Mouse (Mus musculus): ENCODE results near the gene U2af2.

Gene U2af2

GRCm38 (mm10) chr7:5092381-5092780, 30.4 kb downstream of the U2af2 start:
- in situ Hi-C loops (cut with MboI, MseI) = loop anchor here in 1 of 2 experiments (25.0 kb wide), 3 partner anchors 955 to 1295 kb away; partner anchors contain the start of genes Leng8, Smim17, Zfp28 and Zfp444

- in situ Hi-C loops (cut with MboI, MseI) = loop anchor here in 1 of 2 experiments (25.0 kb wide), 3 partner anchors 956 to 1294 kb away; partner anchors contain the start of genes Leng8, Smim17, Zfp28 and Zfp444
Measured at GRCm38 (mm10) chr7:5092831-5093510, 31.0 kb downstream of the U2af2 start.

- in situ Hi-C loops (cut with MboI, MseI) = loop anchor here in 1 of 2 experiments (25.0 kb wide), 3 partner anchors 961 to 1289 kb away; partner anchors contain the start of genes Leng8, Smim17, Zfp28 and Zfp444
Measured at GRCm38 (mm10) chr7:5098769-5099168, 36.8 kb downstream of the U2af2 start.

- in situ Hi-C loops (cut with MboI, MseI) = loop anchor here in 1 of 2 experiments (25.0 kb wide), 3 partner anchors 962 to 1288 kb away; partner anchors contain the start of genes Leng8, Smim17, Zfp28 and Zfp444
Measured at GRCm38 (mm10) chr7:5099796-5100195, 37.9 kb downstream of the U2af2 start.

- in situ Hi-C loops (cut with MboI, MseI) = no loop called here
Measured at GRCm38 (mm10) chr7:5101066-5101663, 39.2 kb downstream of the U2af2 start.

GRCm38 (mm10) chr7:5102564-5102963, 40.6 kb downstream of the U2af2 start:
- in situ Hi-C loops (cut with MboI, MseI) = no loop called here

GRCm38 (mm10) chr7:5108272-5108671, 46.3 kb downstream of the U2af2 start:
- in situ Hi-C loops (cut with MboI, MseI) = no loop called here

GRCm38 (mm10) chr7:5109301-5109700, 47.4 kb downstream of the U2af2 start:
- in situ Hi-C loops (cut with MboI, MseI) = no loop called here

GRCm38 (mm10) chr7:5112701-5113100, 50.8 kb downstream of the U2af2 start:
- in situ Hi-C loops (cut with MboI, MseI) = loop anchor here in 1 of 2 experiments (10.0 kb wide), 1 partner anchor 878 kb away; the partner anchor contains the start of gene Lilra5

- in situ Hi-C loops (cut with MboI, MseI) = loop anchor here in 1 of 2 experiments (10.0 kb wide), 1 partner anchor 882 kb away; the partner anchor contains the start of gene Lilra5
Measured at GRCm38 (mm10) chr7:5116850-5117249, 54.9 kb downstream of the U2af2 start, which contains the start of gene Rfpl4. Gene Rfpl4, minus strand, starts transcription at chr7:5116950.

GRCm38 (mm10) chr7:5125078-5125477, 63.1 kb downstream of the U2af2 start:
- in situ Hi-C loops (cut with MboI, MseI) = no loop called here

- in situ Hi-C loops (cut with MboI, MseI) = no loop called here
Measured at GRCm38 (mm10) chr7:5125549-5126406, 63.8 kb downstream of the U2af2 start, which contains the start of gene Rasl2-9. Gene Rasl2-9, minus strand, starts transcription at chr7:5125950.
